Mouse (Mus musculus) midbrain, embryonic 12.5 days (tissue): ENCODE results near the gene Mlxip. TPM values are rescaled to one million over a fixed set of nuclear protein-coding genes. Genes with fewer than 3 reads are reported as not detected.

ENCODE experiments used
- ATAC-seq: fragments of 200-750 bp; cut with Nextera tagmentation; 2 replicates; pipeline ENCODE4 v1.8.0; 2017; ENCODE audit warnings: low read depth, moderate TSS enrichment, moderate library complexity; ENCODE audit not compliant: low FRiP score
- H3K27ac ChIP-seq: fragments of 300-500 bp; sonication (generic); replicated peaks from 2 replicates; pipeline ENCODE4 v1.5.1; 2016; ENCODE audit warnings: mild to moderate bottlenecking
- H3K27me3 ChIP-seq: fragments of 300-500 bp; sonication (generic); 2 replicates; pipeline ENCODE4 v1.6.1; 2016; ENCODE audit warnings: mild to moderate bottlenecking
- H3K36me3 ChIP-seq: fragments of 300-500 bp; sonication (generic); 2 replicates; pipeline ENCODE4 v1.6.1; 2016
- H3K4me1 ChIP-seq: fragments of 300-500 bp; sonication (generic); 2 replicates; pipeline ENCODE4 v1.6.1; 2016
- H3K4me2 ChIP-seq: fragments of 300-500 bp; sonication (generic); replicated peaks from 2 replicates; pipeline ENCODE4 v1.6.1; 2016; ENCODE audit warnings: mild to moderate bottlenecking, moderate library complexity
- H3K4me3 ChIP-seq: fragments of 300-500 bp; sonication (generic); 2 replicates; pipeline ENCODE4 v1.5.1; 2016; ENCODE audit warnings: mild to moderate bottlenecking
- H3K9ac ChIP-seq: fragments of 300-500 bp; sonication (generic); replicated peaks from 2 replicates; pipeline ENCODE4 v1.6.1; 2016; ENCODE audit warnings: mild to moderate bottlenecking, moderate library complexity
- H3K9me3 ChIP-seq: fragments of 300-500 bp; sonication (generic); 2 replicates; pipeline ENCODE4 v1.6.1; 2016; ENCODE audit warnings: mild to moderate bottlenecking
- WGBS: fragments of 180-500 bp; shearing (Covaris S2); methylation state at CpG from one replicate; pipeline ENCODE4 v1.1.7; 2016; 5-methylcytosine and 5-hydroxymethylcytosine counted together
- polyA plus RNA-seq: library from polyadenylated mRNA; unstranded; fragments of >200 nt; fragmentation: Nextera tagmentation; extraction: Ambion mirVana; gene quantifications from 2 replicates; pipeline ENCODE4 v1.2.1, GENCODE M21; 2016

The Mlxip gene
- polyA plus RNA-seq, 1 experiment from 2014 or later = 16.8 TPM

DNA sequence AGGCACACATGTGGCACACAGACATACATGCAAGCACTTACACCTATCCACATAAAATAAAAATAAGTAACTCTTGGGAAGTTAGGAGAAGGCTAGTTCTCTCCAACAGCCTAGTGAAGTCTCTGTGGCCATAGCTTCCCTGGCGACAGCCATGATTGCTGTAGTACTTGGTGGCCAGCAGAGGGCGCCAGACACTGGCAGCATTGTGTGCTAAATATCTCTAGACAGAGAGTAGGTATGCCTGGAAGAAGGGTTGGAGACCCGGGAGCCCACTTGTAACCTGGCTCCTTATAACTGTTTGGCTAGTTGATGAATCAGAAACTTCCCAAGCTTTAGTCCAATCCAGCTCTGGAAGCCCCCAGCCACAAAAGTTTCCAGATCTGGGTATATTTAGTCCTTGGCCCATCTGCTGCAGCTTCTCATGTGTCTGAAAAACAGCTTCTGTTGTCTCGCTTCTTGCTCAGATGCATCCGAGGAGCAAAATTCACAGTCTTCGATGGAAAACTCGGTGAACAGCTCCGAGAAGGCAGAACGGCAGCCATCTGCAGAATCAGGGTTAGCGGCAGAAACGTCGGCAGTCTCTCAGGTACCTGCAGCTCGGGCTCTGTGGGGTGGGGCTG lies 25.6 kb upstream of the Mlxip start:
- peaks cover 87% of the 10 kb centered on the region for H3K36me3 ChIP-seq
- WGBS = 82% methylated on average over 13 of the region's 13 CpGs

DNA sequence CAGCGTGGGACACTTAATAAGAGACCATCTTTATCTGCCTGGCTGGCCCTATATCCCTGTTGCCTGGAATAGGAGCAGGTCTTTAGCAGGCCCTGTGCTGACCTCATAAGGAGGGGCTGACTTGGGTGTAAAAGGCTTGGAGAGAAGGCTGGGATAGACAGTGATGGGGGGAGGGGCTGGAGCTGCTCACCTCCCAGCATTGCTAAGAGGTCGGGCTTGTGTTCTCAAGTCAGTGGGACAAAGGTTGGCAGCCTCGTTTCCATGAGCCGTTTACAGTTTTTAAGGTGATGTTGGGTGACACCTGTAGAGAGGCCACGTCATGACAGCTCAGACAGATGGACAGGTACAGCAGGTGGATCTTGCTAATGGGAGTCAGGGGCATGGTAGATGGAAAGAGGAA lies 24.5 kb upstream of the Mlxip start:
- no peaks in the 10 kb centered on the region for H3K4me1 ChIP-seq
- H3K36me3 ChIP-seq = peaks cover 85% of the 10 kb centered on the region
- H3K9ac ChIP-seq = no peak overlapping the region
- no peak for ATAC-seq
- no peak overlapping the region for H3K4me2 ChIP-seq
- H3K4me3 ChIP-seq = no peak overlapping the region
- H3K9me3 ChIP-seq = no peaks in the 10 kb centered on the region
- no peak overlapping the region for H3K27ac ChIP-seq
- no peaks in the 10 kb centered on the region for H3K27me3 ChIP-seq
- WGBS = 94% methylated on average over 5 of the region's 5 CpGs

More for the DNA sequence above, 25.6 kb upstream of the Mlxip start:
- no peak overlapping the region for H3K9ac ChIP-seq
- no peak overlapping the region for H3K4me2 ChIP-seq
- no peak for ATAC-seq
- no peaks in the 10 kb centered on the region for H3K27me3 ChIP-seq
- H3K9me3 ChIP-seq = no peaks in the 10 kb centered on the region
- no peak overlapping the region for H3K27ac ChIP-seq
- H3K4me3 ChIP-seq = no peak overlapping the region
- H3K4me1 ChIP-seq = no peaks in the 10 kb centered on the region

DNA sequence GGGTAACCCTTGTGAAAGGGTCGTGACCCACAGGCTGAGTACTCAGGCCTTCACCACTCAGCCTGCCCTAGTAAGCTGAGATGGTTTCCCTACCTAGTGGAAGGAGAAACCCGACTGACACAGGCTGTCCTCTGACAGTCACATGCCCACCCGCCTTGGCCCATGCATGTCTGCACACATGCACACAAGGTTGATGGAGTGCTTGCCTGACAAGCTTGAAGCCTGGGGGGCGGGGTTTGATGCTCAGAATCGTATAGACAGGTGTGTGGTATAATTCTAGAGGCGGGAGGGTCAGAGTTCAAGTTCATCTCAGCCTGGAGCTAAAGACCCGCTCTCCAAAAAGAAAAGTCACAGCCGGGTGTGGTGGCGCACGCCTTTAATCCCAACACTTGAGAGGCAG lies 19.3 kb upstream of the Mlxip start:
- 93% methylated on average over 10 of the region's 10 CpGs for WGBS
- no peaks in the 10 kb centered on the region for H3K9me3 ChIP-seq
- H3K27ac ChIP-seq = no peak overlapping the region
- H3K4me3 ChIP-seq = no peak overlapping the region
- ATAC-seq = no peak
- H3K9ac ChIP-seq = no peak overlapping the region
- H3K27me3 ChIP-seq = no peaks in the 10 kb centered on the region
- no peak overlapping the region for H3K4me2 ChIP-seq
- H3K36me3 ChIP-seq = peaks cover 53% of the 10 kb centered on the region
- no peaks in the 10 kb centered on the region for H3K4me1 ChIP-seq

DNA sequence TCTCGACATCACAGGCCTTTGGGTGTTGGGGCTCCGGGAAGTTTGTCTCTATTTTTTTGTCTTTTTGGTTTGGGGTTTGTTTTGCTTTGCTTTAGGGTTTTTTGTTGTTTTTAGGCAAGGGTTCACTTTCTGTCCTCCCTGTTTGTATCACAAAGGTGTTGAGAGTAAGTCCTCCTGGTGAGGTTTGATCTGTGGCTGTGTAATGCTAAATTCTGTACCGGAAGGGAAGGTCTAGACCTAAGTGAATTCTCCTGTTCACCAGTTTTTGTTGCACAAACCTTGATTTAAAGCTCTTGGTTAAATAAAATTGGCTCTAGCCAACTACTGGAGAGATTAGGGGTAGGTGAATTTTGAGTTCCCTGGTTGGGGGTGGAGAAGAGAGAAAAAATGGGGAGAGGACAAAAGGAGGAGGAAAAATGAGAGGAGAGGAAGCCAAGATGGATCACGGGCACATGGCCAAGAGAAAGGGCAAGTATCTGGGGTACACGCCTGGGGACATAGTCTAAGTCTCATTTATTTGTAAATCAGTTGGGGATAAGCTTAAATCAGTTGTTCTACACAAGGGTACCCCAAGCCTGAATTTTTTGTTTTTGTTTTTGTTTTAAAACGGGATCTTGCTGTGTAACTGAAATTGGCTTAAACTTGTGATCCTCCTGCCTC lies 18.7 kb upstream of the Mlxip start:
- peaks cover 46% of the 10 kb centered on the region for H3K36me3 ChIP-seq
- H3K4me1 ChIP-seq = no peaks in the 10 kb centered on the region
- no peak overlapping the region for H3K4me3 ChIP-seq
- no peaks in the 10 kb centered on the region for H3K27me3 ChIP-seq
- H3K9ac ChIP-seq = no peak overlapping the region
- H3K4me2 ChIP-seq = no peak overlapping the region
- ATAC-seq = no peak
- H3K9me3 ChIP-seq = no peaks in the 10 kb centered on the region
- WGBS = 89% methylated on average over 6 of the region's 6 CpGs
- H3K27ac ChIP-seq = no peak overlapping the region

DNA sequence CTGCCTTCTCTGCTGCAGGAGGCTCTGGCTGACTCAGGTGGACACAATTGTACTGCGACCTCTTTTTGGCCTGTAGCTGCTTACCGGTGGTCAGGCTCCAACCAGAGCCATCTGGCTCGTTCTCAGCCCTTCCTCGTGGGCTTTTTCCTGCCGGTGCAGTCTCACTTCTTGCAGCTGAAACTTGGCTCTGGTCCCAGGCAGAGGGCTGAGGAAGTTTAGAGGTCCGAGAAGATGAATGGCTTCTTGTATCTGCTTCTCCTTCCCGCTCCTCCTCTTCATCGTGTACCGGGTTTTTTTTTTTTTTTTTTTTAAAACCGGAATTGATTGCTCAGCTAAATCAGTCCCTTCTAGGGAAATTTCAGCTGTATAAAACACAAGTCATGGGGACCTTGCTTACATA lies 18.0 kb upstream of the Mlxip start:
- Histone ChIP-seq H3K27me3 (no peaks in the 10 kb centered on the region), H3K9me3 (no peaks in the 10 kb centered on the region), H3K4me1 (no peaks in the 10 kb centered on the region), H3K9ac (no peak overlapping the region), H3K4me2 (no peak overlapping the region), H3K27ac (no peak overlapping the region), H3K36me3 (peaks cover 40% of the 10 kb centered on the region), H3K4me3 (no peak overlapping the region)
- no peak for ATAC-seq
- 63% methylated on average over 10 of the region's 10 CpGs for WGBS

DNA sequence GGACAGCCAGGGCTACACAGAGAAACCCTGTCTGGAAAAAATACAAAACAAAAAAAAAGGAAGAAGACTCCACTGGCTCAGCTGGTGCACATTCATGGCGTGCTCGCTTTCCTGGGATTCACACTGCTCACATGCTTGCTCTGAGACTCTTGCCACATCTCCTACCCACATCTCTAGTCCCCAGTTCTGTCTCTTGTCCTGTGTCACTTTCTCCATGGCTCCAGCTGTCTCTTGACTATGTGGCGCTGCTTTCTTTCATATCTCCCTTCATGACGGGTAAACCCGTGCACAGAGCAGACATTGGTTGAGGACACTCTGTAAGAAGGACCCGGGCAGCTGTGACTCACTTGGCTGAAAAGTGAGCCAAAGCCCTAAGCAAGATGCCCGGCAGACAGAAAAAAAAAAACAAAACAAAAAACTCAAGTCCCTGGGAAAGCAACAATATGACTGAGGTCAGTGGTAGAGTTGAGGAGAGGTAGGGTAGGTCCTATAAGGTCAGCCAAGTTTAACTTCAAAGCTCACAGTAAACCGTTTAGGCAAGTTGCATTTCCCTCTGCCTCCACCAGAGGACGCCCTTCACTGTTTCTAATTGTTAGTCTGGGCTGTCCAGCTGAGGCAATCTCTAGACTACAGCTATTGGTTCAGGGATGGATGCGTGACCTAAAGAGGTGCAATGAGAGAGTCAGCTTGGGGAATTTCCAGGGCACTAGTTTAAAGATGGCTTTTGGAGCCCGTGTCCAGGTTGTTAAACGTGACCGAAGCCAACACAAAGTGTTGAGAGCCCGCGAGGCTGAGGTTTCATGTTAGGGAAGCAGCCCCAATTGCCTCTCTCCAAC lies 17.3 kb upstream of the Mlxip start:
- 74% methylated on average over 15 of the region's 15 CpGs for WGBS
- Histone ChIP-seq H3K4me3 (no peak overlapping the region), H3K9me3 (no peaks in the 10 kb centered on the region), H3K27me3 (no peaks in the 10 kb centered on the region), H3K4me1 (no peaks in the 10 kb centered on the region), H3K36me3 (peaks cover 32% of the 10 kb centered on the region), H3K9ac (no peak overlapping the region), H3K27ac (no peak overlapping the region), H3K4me2 (no peak overlapping the region)
- ATAC-seq = no peak

DNA sequence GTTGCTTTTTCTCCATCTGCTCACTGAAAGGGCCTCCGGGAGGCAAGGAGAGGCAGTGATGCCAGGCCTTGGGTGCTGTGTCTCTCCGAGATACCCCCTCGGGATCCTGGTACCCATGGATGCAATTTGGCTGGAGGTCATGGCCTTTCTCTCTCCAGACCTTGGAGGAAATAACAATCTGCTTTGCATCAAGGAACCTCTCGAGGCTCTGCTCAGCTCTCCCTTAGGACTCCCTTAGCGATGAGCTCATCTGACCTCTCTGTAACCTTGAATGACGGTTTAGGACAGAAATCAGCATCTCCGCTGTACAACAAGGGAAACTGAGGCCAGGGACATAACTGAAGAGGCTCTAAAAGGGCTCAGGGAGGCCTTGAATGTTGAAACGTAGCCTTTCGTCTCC lies 15.9 kb upstream of the Mlxip start:
- H3K4me3 ChIP-seq = no peak overlapping the region
- H3K36me3 ChIP-seq = peaks cover 20% of the 10 kb centered on the region; the same call in 1 of the 2 replicates
- no peaks in the 10 kb centered on the region for H3K4me1 ChIP-seq
- H3K4me2 ChIP-seq = no peak overlapping the region
- no peaks in the 10 kb centered on the region for H3K27me3 ChIP-seq
- H3K9ac ChIP-seq = no peak overlapping the region
- ATAC-seq = no peak
- WGBS = 84% methylated on average over 9 of the region's 9 CpGs
- H3K9me3 ChIP-seq = no peaks in the 10 kb centered on the region
- H3K27ac ChIP-seq = no peak overlapping the region

DNA sequence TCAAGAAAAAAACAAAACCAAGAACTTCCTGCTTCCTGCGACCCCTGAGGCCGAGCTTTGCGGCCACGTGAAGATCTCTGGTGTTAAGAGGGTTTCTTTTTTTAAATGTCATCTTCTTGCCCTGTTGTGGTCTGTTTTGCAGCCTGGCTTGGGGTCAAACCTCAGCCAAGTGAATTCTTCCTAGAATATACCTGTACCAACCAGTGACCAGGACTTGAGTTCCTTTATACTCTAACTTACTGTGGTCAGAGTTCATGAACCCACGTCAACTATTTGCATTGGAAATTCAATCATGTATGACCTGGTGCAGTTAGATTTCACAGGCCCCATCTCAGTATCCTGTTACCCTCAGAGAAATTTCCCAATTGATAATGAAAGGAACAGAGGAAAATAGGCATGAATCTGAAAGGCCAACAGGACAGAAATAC lies 15.1 kb upstream of the Mlxip start:
- no peak overlapping the region for H3K4me2 ChIP-seq
- H3K9ac ChIP-seq = no peak overlapping the region
- no peak overlapping the region for H3K27ac ChIP-seq
- no peak for ATAC-seq
- no peak overlapping the region for H3K4me3 ChIP-seq
- no peaks in the 10 kb centered on the region for H3K9me3 ChIP-seq
- 82% methylated on average over 5 of the region's 5 CpGs for WGBS
- no peaks in the 10 kb centered on the region for H3K4me1 ChIP-seq
- H3K27me3 ChIP-seq = no peaks in the 10 kb centered on the region
- H3K36me3 ChIP-seq = peaks cover 13% of the 10 kb centered on the region; the same call in 1 of the 2 replicates

DNA sequence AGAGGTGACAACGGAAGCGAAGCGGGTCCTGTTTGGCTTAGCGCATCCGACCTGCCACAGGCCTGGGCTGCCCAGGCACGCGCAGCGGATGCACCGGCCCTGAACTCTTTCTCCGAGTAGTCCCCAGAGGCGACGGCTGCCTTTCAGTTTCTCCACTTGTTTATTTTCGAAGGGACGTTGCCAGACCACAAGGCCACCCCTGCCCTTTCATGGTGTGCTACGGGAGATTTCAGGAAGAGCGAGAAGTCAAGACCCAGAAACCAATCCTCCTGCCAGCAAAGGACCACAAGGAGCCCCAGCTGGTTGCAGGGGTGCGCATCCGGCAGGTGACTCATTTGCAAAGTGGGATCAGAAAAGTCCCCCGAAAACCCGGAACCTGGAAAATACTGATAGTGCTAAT lies 12.6 kb upstream of the Mlxip start:
- Histone ChIP-seq H3K9ac (no peak overlapping the region), H3K4me3 (no peak overlapping the region), H3K27ac (no peak overlapping the region), H3K9me3 (no peaks in the 10 kb centered on the region), H3K4me2 (no peak overlapping the region), H3K4me1 (no peaks in the 10 kb centered on the region), H3K36me3 (no peaks in the 10 kb centered on the region), H3K27me3 (no peaks in the 10 kb centered on the region)
- no peak for ATAC-seq
- WGBS = 39% methylated on average over 20 of the region's 20 CpGs

DNA sequence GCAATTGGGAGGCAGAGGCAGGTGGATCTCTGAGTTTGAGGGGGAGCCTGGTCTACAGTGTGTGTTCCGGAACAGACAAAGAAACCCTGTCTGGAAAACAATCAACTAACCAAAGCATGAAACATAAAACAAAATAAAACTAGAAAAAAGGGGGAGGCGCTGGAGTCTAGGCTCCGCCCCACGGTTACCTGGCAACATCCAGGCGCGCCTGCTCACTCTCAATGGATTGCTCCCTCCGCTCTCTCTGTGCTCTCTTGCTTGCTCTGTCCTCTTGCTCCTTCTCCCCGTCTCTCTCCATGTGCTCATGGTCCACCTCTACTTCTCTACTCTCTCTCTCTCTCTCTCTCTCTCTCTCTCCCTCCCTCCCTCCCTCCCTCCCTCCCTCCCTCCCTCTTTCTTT lies 11.9 kb upstream of the Mlxip start:
- Histone ChIP-seq H3K9me3 (no peaks in the 10 kb centered on the region), H3K27me3 (no peaks in the 10 kb centered on the region), H3K36me3 (no peaks in the 10 kb centered on the region), H3K27ac (no peak overlapping the region), H3K4me3 (no peak overlapping the region), H3K9ac (no peak overlapping the region), H3K4me2 (no peak overlapping the region), H3K4me1 (no peaks in the 10 kb centered on the region)
- no peak for ATAC-seq
- WGBS = 88% methylated on average over 8 of the region's 8 CpGs

DNA sequence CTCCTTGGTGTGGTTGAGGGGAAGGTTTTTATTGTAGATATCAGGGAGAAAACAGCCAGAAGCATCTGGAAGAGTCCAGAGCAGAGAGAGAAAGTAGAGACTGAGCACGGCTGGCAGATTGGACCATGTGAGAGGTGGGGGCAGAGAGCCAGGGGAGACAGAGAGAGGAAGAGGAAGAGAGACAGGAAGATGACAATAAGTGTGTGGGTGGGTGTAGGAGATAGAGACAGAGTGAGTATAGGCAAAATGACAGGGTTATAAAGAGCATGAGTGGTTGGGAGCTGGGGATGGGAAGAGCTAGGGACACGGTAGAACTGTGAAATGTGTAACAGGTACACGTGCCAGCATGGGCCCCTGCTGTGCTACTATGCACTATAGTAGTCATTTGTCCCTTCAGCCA lies 6.1 kb upstream of the Mlxip start:
- Histone ChIP-seq H3K4me1 (peaks cover 14% of the 10 kb centered on the region), H3K27me3 (no peaks in the 10 kb centered on the region), H3K4me3 (no peak overlapping the region), H3K9me3 (no peaks in the 10 kb centered on the region), H3K4me2 (no peak overlapping the region), H3K9ac (no peak overlapping the region), H3K27ac (no peak overlapping the region), H3K36me3 (no peaks in the 10 kb centered on the region)
- no peak for ATAC-seq
- 18% methylated on average over 3 of the region's 3 CpGs for WGBS
